Mouse (Mus musculus) heart, postnatal 0 days (tissue): Measurements from ENCODE around the gene Commd8.

Source experiments
- CTCF ChIP-seq: IDR thresholded peaks from 2 replicates; pipeline ENCODE4 v1.5.1; 2016; ENCODE audit warnings: antibody characterized with exemption, control low read depth, low read depth
- EP300 ChIP-seq: IDR thresholded peaks from 2 replicates; pipeline ENCODE4 v1.6.1; 2016; ENCODE audit warnings: antibody characterized with exemption, low read depth

DNA sequence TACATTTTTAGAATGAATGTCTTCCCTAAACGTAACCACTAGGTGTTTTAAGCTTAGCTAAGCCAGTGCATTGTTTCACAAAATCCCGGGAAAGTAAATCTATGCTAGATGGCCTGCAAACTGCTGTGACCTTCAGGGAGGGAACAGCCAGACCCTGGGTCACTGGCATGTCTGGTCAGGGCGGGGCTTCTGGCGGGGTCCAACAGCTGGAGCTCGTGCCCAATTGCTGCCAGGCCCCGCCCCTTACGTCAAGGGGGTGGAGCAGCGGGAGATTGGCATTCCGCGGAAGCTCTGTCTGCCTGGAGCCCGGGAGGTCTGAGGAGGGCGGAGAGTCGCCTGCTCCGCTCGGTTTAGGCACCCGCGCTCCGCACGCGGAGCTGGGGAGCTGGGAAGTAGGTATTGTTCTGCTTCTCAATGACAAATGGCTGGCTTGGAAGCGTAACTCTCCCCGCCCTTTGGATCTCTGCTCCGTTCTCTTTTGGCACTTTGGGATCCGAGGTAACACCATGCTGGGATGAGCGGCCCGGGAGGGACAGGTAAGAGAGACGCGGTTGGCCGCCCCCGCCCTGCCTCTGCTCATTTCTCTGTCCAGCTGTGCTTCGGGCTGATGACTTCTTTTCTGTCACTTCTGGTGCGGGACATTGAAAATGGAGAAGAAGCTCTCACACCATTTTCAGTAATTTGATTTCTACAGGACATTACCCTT is 35.2 kb upstream of the Commd8 start:
- no peak for TF ChIP-seq CTCF
- TF ChIP-seq EP300, result no peak
